Mouse (Mus musculus) cerebellum, adult 11 months (tissue): ENCODE data around the gene Dis3l2.

Experiments
- DNase-seq: peaks from one replicate; pipeline ENCODE4 v3.0.0; 2022

Gene Dis3l2

DNA sequence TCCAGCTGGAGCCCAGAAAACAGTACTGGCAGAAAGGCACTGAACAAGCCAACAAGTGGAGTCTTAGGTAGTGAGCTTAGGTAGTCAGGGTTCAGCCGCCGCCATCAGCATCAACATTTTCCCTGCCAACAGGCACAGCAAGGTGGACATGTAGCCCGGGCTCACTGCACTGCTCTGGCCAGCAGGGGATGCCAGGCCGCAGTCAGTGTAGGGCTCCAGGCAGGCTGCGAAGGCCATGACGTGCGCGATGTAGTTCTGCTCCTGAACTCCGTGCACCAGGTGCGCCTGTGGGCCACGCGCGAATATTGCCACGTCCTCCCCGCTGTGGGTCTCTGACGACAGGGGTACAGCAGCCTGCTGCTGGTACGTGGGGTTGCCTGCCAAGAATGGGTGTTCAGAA is 383.4 kb downstream of the Dis3l2 start:
- DNase-seq = no peak

DNA sequence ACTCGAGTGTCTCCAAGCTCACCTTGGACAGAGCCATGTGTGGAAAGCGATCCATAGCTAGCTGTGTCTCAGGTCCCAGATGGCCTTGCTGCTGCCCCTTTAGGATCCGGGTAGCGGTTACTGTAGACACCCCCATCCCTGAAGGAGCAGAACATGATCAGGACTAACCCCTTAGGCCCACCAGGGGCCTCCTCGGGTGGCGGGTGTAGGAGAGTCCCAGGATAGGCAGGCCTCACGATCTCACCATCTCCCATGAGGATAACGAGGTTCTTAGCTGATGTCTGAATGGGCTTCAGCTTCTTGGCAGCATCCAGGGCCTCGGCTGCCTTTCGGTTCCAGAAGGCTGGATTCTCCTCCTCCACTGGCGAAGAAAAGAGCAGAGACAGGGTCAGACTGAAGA is 385.6 kb downstream of the Dis3l2 start:
- no peak for DNase-seq

DNA sequence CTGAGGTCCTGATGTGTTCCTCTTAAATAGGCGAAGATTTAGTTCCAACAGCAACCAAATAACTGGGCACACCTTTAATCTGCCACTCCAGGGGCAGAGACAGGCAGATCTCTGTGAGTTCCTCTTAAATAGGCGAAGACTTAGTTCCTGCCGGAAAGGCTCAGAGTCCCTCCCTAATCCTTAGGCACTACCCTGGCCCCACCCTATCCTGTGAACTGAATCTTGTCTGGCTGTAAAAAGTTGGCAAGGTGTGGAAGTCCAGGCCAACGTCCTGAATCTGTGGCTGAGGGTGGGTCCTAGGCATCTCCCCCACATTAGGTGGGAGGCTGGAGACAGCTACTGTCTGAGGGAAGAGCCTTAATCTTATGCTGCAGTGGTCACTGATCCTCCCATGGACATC is 386.2 kb downstream of the Dis3l2 start, which contains the start of gene Alppl2:
Gene Alppl2 (minus strand): TSS at position 101 of the 400 bp plus-strand sequence.
- DNase-seq = no peak

DNA sequence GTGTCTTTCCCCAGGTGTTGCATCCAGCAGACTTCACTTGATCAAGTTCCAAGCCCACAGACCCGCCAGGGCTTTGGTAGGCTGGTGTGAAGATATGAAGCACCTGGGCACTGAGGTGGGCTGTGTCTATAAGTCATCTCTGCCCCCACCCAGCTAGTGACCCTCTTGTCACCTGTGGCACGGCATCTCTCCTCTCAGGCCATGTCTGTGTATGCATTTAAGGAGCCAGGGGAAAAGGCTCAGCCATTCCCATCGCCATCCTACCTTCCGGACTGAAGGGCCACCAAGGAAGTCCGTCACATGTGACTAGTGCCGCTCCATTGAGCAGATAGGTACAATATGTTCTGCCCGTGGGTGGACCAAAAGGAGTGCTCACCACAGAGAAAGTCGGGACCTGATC is 392.0 kb downstream of the Dis3l2 start:
- DNase-seq = no peak

DNA sequence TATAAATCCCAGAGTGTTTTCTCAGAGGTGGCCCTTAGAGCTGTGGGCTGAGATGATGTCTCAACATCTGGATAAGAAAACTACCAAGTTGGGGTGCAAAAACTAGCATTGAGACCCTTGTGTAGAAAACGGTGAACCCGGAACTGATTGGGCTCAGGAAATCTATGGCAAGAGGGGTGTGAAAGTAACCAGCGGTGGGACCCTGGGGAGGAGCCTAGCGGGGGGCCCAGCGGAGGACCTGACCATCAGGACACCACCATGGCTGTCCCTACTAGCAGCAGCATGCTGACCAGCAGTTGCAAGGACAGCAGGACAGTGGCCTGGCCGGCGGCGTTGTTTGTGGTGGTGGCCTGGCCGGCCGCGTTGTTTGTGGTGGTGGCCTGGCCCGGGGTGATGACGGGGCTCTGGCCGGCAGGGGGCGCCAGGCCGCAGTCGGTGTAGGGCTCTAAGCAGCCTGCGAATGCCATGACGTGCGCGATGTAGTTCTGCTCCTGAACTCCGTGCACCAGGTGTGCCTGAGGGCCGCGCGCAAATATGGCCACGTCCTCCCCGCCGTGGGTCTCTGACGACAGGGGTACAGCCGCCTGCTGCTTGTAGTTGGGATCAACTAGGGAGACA is 394.9 kb downstream of the Dis3l2 start:
- peak; percentile 9 for DNase-seq
